Mouse (Mus musculus) cortical plate, adult 2 months (tissue): ENCODE measurements around the gene 1110032A03Rik. TPM values are rescaled to one million over a fixed set of nuclear protein-coding genes. Genes with fewer than 3 reads are reported as not detected.

Experiments used
- H3K27ac ChIP-seq: fragments of 200-500 bp; 2 replicates; pipeline ENCODE4 v1.5.1; 2012; ENCODE audit warnings: low read length, control low read depth, inconsistent platforms; ENCODE audit not compliant: insufficient read depth
- H3K4me1 ChIP-seq: fragments of 200-500 bp; 2 replicates; pipeline ENCODE4 v1.6.1; 2011; ENCODE audit warnings: low read length; ENCODE audit not compliant: control insufficient read depth, insufficient read depth
- H3K4me3 ChIP-seq: fragments of 200-500 bp; 2 replicates; pipeline ENCODE4 v1.5.1; 2011; ENCODE audit warnings: mild to moderate bottlenecking, low read length, control low read depth; ENCODE audit not compliant: insufficient read depth
- CTCF ChIP-seq: fragments of 200-500 bp; IDR thresholded peaks from 2 replicates; pipeline ENCODE4 v1.5.1; 2011; ENCODE audit warnings: mild to moderate bottlenecking, control low read depth, low read length; ENCODE audit not compliant: insufficient read depth; ENCODE audit errors: extremely low read depth
- POLR2A ChIP-seq: fragments of 200-500 bp; IDR thresholded peaks from 2 replicates; pipeline ENCODE4 v1.6.1; 2011; ENCODE audit warnings: mild to moderate bottlenecking, low read length, control low read depth; ENCODE audit not compliant: insufficient read depth; ENCODE audit errors: extremely low read depth
- polyA plus RNA-seq: library from polyadenylated mRNA; depleted of rRNA; stranded (reverse); fragments of >200 nt; gene quantifications from 2 replicates; pipeline ENCODE4 v1.2.3, GENCODE M21; 2012; rRNA removed

Gene 1110032A03Rik
- polyA plus RNA-seq, 1 experiment = 102 TPM

DNA sequence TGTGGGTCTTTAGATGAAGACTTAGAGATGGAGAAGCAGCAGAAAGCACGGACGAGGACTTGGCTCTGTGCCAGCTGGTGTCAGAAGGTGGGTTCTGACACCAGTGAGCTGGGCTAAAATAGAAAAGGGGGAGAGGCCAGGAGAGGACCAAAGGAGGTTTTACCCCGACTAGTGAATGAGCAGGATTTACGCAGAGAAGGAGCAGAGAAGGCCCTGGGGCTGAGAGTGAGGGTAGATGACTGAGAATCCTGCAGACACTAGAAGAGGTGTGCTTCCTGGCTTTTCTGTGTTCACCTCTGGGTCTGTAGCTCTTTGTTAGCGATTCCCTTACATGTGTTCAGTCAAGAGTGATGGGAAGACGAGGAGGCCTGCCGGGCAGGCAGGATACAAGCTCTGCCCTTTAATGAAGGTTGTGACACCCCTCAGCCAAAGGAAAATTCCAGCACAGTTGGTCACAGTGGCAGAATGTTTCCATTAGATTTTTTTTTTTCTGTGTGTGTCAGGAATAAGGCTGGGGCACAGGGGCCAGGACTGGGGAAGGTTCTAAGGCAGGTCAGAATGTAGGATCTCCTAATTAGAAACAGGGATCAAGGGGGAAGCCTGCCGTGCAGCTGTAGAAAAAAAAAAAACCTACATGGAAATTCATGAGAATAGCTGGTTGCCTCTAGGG is 49.3 kb downstream of the 1110032A03Rik start:
- no peak overlapping the region for H3K4me3 ChIP-seq
- no peaks in the 10 kb centered on the region for H3K4me1 ChIP-seq
- H3K27ac ChIP-seq = no peak overlapping the region
- TF ChIP-seq POLR2A (no peak), CTCF (no peak)

DNA sequence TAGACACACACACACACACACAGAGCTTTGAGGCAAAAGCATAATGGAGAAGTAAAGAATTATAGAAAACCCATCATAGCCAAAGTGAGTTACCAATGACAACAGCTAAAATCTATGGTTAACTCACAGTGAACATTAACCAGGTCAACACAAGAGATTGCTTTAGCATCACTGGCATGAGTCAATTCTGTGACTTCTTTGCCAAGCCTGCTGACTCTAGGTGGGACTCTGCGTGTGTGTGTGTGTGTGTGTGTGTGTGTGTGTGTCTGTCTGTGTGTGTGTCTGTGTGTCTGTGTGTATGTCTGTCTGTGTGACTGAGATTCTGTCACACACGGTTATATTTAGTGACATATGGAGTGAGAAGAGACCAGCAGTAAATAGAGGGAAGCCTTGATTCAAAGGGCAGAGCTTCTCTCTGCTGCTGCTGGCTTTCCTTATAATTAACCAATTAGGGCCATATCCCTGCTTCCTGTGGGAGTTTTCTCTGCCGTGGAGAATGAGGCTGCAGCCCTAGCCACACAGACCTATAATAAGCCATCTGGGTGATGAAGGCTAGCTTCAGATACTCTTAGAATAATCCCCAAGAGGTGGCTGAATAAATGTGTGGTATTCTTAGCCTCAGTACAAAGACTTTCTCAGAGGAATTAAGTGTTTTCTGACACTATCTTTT is 50.5 kb downstream of the 1110032A03Rik start:
- H3K27ac ChIP-seq = no peak overlapping the region
- no peak overlapping the region for H3K4me3 ChIP-seq
- TF ChIP-seq POLR2A (no peak), CTCF (no peak)
- H3K4me1 ChIP-seq = no peaks in the 10 kb centered on the region

DNA sequence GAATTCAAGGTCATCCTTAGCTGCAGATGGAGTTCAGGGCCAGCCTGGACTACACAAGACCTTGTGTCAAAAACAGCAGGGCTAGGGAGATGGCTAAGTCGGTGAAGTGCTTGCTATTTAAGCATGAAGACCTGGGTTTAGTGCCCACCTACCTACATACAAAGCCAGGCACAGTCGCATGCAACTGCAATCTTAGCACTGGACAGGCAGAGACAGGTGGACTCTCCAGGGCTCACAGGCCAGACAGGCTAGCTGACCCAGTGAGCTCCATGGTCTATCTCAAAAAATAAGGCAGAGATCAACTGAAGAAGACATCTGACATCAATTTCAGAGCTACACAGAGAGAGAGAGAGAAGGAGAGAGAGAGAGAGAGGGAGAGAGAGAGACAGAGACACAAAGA is 51.2 kb downstream of the 1110032A03Rik start:
- H3K4me1 ChIP-seq = no peaks in the 10 kb centered on the region
- H3K27ac ChIP-seq = no peak overlapping the region
- H3K4me3 ChIP-seq = no peak overlapping the region
- TF ChIP-seq POLR2A = no peak
- TF ChIP-seq CTCF = no peak

DNA sequence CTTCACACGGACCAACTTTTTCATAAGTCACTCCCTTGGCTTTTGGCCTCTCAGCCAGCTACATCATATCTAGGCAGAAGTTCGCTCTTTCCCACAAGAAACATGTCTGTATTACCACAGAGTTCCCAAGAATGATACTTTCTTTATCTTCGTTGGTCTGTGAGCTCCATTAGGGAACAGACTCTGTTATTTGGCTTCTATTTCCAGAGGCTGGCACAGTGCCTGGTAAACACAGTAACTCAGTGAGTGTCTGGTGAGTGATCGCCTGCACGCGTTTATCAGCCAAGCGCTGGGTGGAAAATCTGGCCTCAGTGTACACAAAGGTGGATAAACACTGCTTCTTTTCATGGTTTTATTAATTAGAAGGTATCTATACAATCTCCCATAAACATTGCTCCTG is 51.9 kb downstream of the 1110032A03Rik start:
- Histone ChIP-seq H3K4me3 (no peak overlapping the region), H3K27ac (peak overlapping the region; percentile 77), H3K4me1 (no peaks in the 10 kb centered on the region)
- TF ChIP-seq CTCF (no peak), POLR2A (no peak)

DNA sequence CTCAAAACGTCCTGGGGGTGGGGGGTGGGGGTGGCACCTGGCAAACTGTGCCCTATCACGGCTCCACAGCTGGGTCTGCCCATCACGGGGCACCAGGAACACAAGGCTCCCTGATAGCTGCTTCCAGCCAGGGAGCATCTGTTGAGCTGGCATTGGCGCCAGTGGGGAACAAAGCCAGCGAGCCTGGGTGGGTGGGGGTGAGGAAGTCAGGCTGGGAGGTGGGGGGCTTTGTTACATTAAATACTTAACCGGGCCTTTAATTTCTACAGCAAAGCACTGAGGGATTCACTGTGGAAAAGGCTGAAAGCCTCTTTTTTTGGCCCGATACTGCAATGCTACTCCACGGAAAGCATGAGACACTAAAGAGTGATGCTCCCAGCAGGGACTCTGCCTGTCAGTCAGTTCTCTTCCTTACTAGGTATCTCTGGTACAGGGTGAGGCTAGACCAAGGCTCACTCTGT is 52.8 kb downstream of the 1110032A03Rik start:
- no peak for TF ChIP-seq CTCF
- no peak for TF ChIP-seq POLR2A
- no peak overlapping the region for H3K27ac ChIP-seq
- H3K4me3 ChIP-seq = no peak overlapping the region
- no peaks in the 10 kb centered on the region for H3K4me1 ChIP-seq

DNA sequence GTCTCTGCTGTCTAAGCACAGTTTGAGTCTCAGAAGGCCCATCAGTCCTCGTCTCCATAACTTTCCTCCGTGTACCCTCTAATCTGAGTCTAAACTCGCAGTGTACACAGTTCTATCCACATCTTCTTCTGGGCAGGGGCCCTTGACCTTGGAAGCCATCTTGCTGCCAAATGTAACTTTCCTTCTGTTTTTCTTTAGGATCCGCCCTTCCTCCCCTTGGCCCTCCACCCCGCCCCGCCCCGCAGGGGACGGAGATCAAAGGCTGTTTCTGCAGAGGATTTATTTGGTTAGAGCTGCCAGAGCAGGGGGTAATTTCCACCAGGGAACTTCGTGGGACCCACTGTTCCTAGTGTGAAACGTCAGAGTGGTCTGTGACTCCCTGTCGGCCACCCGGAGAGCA is 54.3 kb downstream of the 1110032A03Rik start:
- H3K27ac ChIP-seq = peak overlapping the region; percentile 53; the same call in 1 of the 2 replicates

DNA sequence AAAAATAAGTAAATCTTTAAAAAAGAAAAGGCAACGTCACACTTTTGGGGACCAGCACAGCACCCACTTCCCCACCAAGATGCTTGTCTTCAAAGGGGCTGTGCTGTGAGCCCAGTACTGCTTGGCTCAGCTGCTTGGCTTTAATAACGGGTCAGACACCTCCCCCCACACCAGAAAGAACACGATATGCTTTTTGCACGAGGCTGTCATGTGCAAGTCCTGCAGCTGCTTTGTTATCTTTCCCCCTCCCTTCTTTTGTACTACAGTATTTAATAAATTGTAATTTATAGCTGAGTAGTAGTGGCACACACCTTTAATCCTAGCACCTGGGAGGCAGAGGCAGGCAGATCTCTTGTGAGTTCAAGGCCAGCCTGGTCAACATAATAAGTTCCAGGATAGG is 56.4 kb downstream of the 1110032A03Rik start:
- Histone ChIP-seq H3K27ac (no peak overlapping the region), H3K4me1 (no peaks in the 10 kb centered on the region), H3K4me3 (no peak overlapping the region)
- TF ChIP-seq POLR2A (no peak), CTCF (no peak)

More for the DNA sequence above, 54.3 kb downstream of the 1110032A03Rik start:
- Histone ChIP-seq H3K4me1 (no peaks in the 10 kb centered on the region), H3K4me3 (no peak overlapping the region)
- TF ChIP-seq CTCF = no peak

DNA sequence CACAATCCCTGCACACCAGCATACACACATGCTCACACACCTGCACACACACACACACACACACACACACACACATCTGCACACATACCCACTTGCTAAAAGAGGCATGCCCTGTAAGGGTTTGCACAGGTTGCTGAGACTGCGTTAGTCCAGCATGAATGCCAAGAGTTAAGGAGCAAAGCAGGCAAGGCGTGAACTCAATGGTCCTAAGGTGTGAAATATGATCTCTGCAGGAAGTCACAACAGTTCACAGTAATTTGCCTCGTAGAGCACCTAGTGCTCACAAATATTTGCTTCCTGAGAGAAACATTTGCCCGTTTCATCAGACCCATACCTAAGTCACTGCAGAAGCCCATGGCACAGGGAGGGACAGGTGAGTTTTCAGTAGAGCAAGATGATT is 61.1 kb downstream of the 1110032A03Rik start:
- TF ChIP-seq CTCF (no peak), POLR2A (no peak)
- Histone ChIP-seq H3K4me1 (no peaks in the 10 kb centered on the region), H3K27ac (no peak overlapping the region), H3K4me3 (no peak overlapping the region)

Other genes starting within 250 kb of the 1110032A03Rik start
- gene Pts, start 246.8 kb downstream of the 1110032A03Rik start, polyA plus RNA-seq = 59.7 and 62.6 TPM in 2 replicates
- gene Il18, start 220.7 kb downstream of the 1110032A03Rik start, polyA plus RNA-seq = 67.8 and 69.3 TPM in 2 replicates
- gene Bco2, start 220.3 kb downstream of the 1110032A03Rik start, polyA plus RNA-seq = 4.3 TPM in 2 replicates
- gene Tex12, start 214.2 kb downstream of the 1110032A03Rik start, polyA plus RNA-seq = not detected in 2 replicates
- gene Sdhd, start 171.7 kb downstream of the 1110032A03Rik start, polyA plus RNA-seq = 139 and 145 TPM in 2 replicates
- 465 and 504 TPM in 2 replicates for gene Timm8b, start 171.6 kb downstream of the 1110032A03Rik start, polyA plus RNA-seq
- 4.4 and 4.9 TPM in 2 replicates for gene Pih1d2, start 158.2 kb downstream of the 1110032A03Rik start, polyA plus RNA-seq
- 14.1 and 14.7 TPM in 2 replicates for gene Nkapd1, start 158.1 kb downstream of the 1110032A03Rik start, polyA plus RNA-seq
- gene Dlat, start 115.7 kb downstream of the 1110032A03Rik start, polyA plus RNA-seq = 49.4 and 49.8 TPM in 2 replicates
- 47.0 and 47.2 TPM in 2 replicates for gene Dixdc1, start 36.0 kb downstream of the 1110032A03Rik start, polyA plus RNA-seq
- gene 2310030G06Rik, start 29.0 kb downstream of the 1110032A03Rik start, polyA plus RNA-seq = 2.7 and 3.7 TPM in 2 replicates
- 267 and 331 TPM in 2 replicates for gene Cryab, start 24.2 kb downstream of the 1110032A03Rik start, polyA plus RNA-seq
- 3.8 and 4.9 TPM in 2 replicates for gene Hspb2, start 23.2 kb downstream of the 1110032A03Rik start, polyA plus RNA-seq
- 6.6 and 7.9 TPM in 2 replicates for gene Fdxacb1, start 7.3 kb downstream of the 1110032A03Rik start, polyA plus RNA-seq
- 22.2 and 23.7 TPM in 2 replicates for gene Alg9, start 501 bp downstream of the 1110032A03Rik start, polyA plus RNA-seq
- gene Ppp2r1b, start 69.8 kb upstream of the 1110032A03Rik start, polyA plus RNA-seq = 13.2 and 14.9 TPM in 2 replicates
- 20.0 and 21.6 TPM in 2 replicates for gene Sik2, start 233.6 kb upstream of the 1110032A03Rik start, polyA plus RNA-seq